Comparison of ENCODE assay signal across 24 mouse cellular contexts in genomic region chr11:74991290-74991689, GRCm38 (mm10).
A peak's percentile ranks its signal among the peaks of the same experiment; 100 is the strongest.
DNase-seq lines count a peak whose midpoint lies in the region; ATAC-seq and TF ChIP-seq lines count a peak whose summit lies in the region.
"Had no signal": no experiment of that assay in that cellular context is flagged by ENCODE, and none has a peak within 500 bp of the region (broad histone marks: within the 10 kb centered on the region; RNA-seq: fewer than 3 reads in every experiment).

No protein-coding gene starts in this region.

- dilution Hi-C loops in CH12.LX (cut with MboI; ENCODE audit: extremely low pct_ligation_motif_present, extremely low pct_unique_long_range_greater_than_20kb, low sequenced_read_pairs) = no loop called here

- no peak overlapping the region for H3K4me3 ChIP-seq in heart, adult 2 months
- H3K4me3 ChIP-seq in kidney, embryonic 15.5 days (replicated peaks) = no peak overlapping the region
- H3K4me3 ChIP-seq in CH12.LX (replicated peaks in 1 of 3; ENCODE audit: low read depth in 2 of 3, low read length in 2 of 3, poor library complexity in 1 of 3) = no peak overlapping the region
- no peak overlapping the region for H3K4me3 ChIP-seq in embryonic fibroblast, embryonic 13.5 days (ENCODE audit: insufficient read depth, low read length)
- H3K4me3 ChIP-seq: forebrain, embryonic 10.5 days; forebrain, embryonic 15.5 days; heart, embryonic 15.5 days; hindbrain, embryonic 12.5 days; limb, embryonic 12.5 days; liver, embryonic 15.5 days; lung, embryonic 15.5 days; neural tube, embryonic 13.5 days had no signal

- no peak for TF ChIP-seq EP300 in heart, adult 2 months (IDR thresholded peaks at IDR 0.05; ENCODE audit: insufficient read depth, low read depth, low read length)
- no peak for TF ChIP-seq EP300 in CH12.LX (IDR thresholded peaks at IDR 0.05; ENCODE audit: low read length)

- TF ChIP-seq POLR2A in heart, adult 2 months (IDR thresholded peaks at IDR 0.05; ENCODE audit: insufficient read depth, low read depth, low read length) = no peak
- no peak for TF ChIP-seq POLR2A in CH12.LX (IDR thresholded peaks at IDR 0.05; ENCODE audit: low read depth, low read length)
- TF ChIP-seq POLR2A in embryonic fibroblast, embryonic 13.5 days (IDR thresholded peaks at IDR 0.05; ENCODE audit: low read depth, low read length) = no peak

- peak overlapping the region; percentile 42 for H3K27ac ChIP-seq in heart, adult 2 months
- peak overlapping the region; percentile 88 for H3K27ac ChIP-seq in kidney, embryonic 15.5 days
- no peak overlapping the region for H3K27ac ChIP-seq in CH12.LX (ENCODE audit: insufficient read depth, low read depth)
- H3K27ac ChIP-seq in embryonic fibroblast, embryonic 13.5 days (ENCODE audit: insufficient read depth, low read length) = peak overlapping the region; percentile 83
- H3K27ac ChIP-seq: forebrain, embryonic 10.5 days; forebrain, embryonic 15.5 days; heart, embryonic 15.5 days; hindbrain, embryonic 12.5 days; limb, embryonic 12.5 days; liver, embryonic 15.5 days; lung, embryonic 15.5 days; neural tube, embryonic 13.5 days; stomach, postnatal 0 days had no signal

- peaks cover 26% of the 10 kb centered on the region for H3K36me3 ChIP-seq in heart, adult 2 months (ENCODE audit: control insufficient read depth, insufficient read depth, low read length)
- peaks cover 22% of the 10 kb centered on the region for H3K36me3 ChIP-seq in kidney, embryonic 15.5 days
- H3K36me3 ChIP-seq in CH12.LX (replicated peaks in 1 of 2; ENCODE audit: control insufficient read depth in 1 of 2, insufficient read depth in 1 of 2, low read length in 1 of 2) = peaks cover 8 to 35% of the 10 kb centered on the region in 2 experiments
- H3K36me3 ChIP-seq: lung, embryonic 15.5 days had no signal

- H3K9me3 ChIP-seq in kidney, embryonic 15.5 days (replicated peaks) = no peaks in the 10 kb centered on the region
- H3K9me3 ChIP-seq in CH12.LX (replicated peaks; ENCODE audit: low read length) = no peaks in the 10 kb centered on the region
- H3K9me3 ChIP-seq: forebrain, embryonic 10.5 days; forebrain, embryonic 15.5 days; heart, embryonic 15.5 days; hindbrain, embryonic 12.5 days; limb, embryonic 12.5 days; liver, embryonic 15.5 days; lung, embryonic 15.5 days; neural tube, embryonic 13.5 days had no signal

- H3K4me1 ChIP-seq in heart, adult 2 months (ENCODE audit: control insufficient read depth, insufficient read depth, low read length) = peaks cover 21% of the 10 kb centered on the region
- peaks cover 35% of the 10 kb centered on the region for H3K4me1 ChIP-seq in kidney, embryonic 15.5 days
- H3K4me1 ChIP-seq in CH12.LX (ENCODE audit: control insufficient read depth in 1 of 2, insufficient read depth in 2 of 2) = peaks cover 20 to 71% of the 10 kb centered on the region in 2 experiments
- peaks cover 27% of the 10 kb centered on the region for H3K4me1 ChIP-seq in embryonic fibroblast, embryonic 13.5 days (ENCODE audit: control insufficient read depth, insufficient read depth, low read length)
- H3K4me1 ChIP-seq: forebrain, embryonic 10.5 days; hindbrain, embryonic 12.5 days; liver, embryonic 15.5 days had no signal

- in situ Hi-C loops in CH12.LX (cut with MboI; ENCODE audit: low pct_ligation_motif_present, low pct_unique_long_range_greater_than_20kb, low sequenced_read_pairs) = loop anchor here (25.0 kb wide), 1 partner anchor 296 kb away; no protein-coding TSS in a partner anchor

- no peak for TF ChIP-seq CTCF in heart, adult 2 months (IDR thresholded peaks at IDR 0.05)
- no peak for TF ChIP-seq CTCF in CH12.LX (conservative IDR thresholded peaks at IDR 0.05 in 1 of 2, IDR thresholded peaks at IDR 0.05 in 1 of 2; ENCODE audit: low read depth in 2 of 2, low read length in 2 of 2)
- no peak for TF ChIP-seq CTCF in embryonic fibroblast, embryonic 13.5 days (IDR thresholded peaks at IDR 0.05; ENCODE audit: borderline replicate concordance, insufficient read depth, low read length)

- H3K4me2 ChIP-seq in kidney, embryonic 15.5 days = no peak overlapping the region
- no peak overlapping the region for H3K4me2 ChIP-seq in CH12.LX (ENCODE audit: insufficient read depth, low read depth, poor library complexity, severe bottlenecking)
- H3K4me2 ChIP-seq: forebrain, embryonic 15.5 days; heart, embryonic 15.5 days; hindbrain, embryonic 12.5 days; limb, embryonic 12.5 days; liver, embryonic 15.5 days; lung, embryonic 15.5 days; midbrain, embryonic 11.5 days; neural tube, embryonic 13.5 days had no signal

- intact Hi-C loops in heart, adult 2 months (cut with DNase I) = loop anchor here (5.0 kb wide), 2 partner anchors 41 to 91 kb away; no protein-coding TSS in a partner anchor

- H3K9ac ChIP-seq in heart, adult 2 months (ENCODE audit: low read depth, low read length) = no peak overlapping the region
- H3K9ac ChIP-seq in kidney, embryonic 15.5 days = no peak overlapping the region
- H3K9ac ChIP-seq in CH12.LX (ENCODE audit: insufficient read depth, low read depth) = no peak overlapping the region
- H3K9ac ChIP-seq: forebrain, embryonic 15.5 days; heart, embryonic 15.5 days; hindbrain, embryonic 12.5 days; limb, embryonic 12.5 days; liver, embryonic 15.5 days; lung, embryonic 15.5 days; neural tube, embryonic 13.5 days had no signal

- ATAC-seq in kidney, embryonic 15.5 days (replicated peaks; ENCODE audit: low FRiP score) = no peak
- ATAC-seq: forebrain, embryonic 15.5 days had no signal

- H3K27me3 ChIP-seq in heart, adult 2 months (ENCODE audit: control insufficient read depth, insufficient read depth, low read length) = no peaks in the 10 kb centered on the region
- no peaks in the 10 kb centered on the region for H3K27me3 ChIP-seq in kidney, embryonic 15.5 days
- H3K27me3 ChIP-seq in CH12.LX (replicated peaks) = no peaks in the 10 kb centered on the region
- H3K27me3 ChIP-seq: forebrain, embryonic 15.5 days; heart, embryonic 15.5 days; hindbrain, embryonic 12.5 days; limb, embryonic 12.5 days; liver, embryonic 15.5 days; lung, embryonic 15.5 days; neural tube, embryonic 13.5 days had no signal

- TF ChIP-seq RAD21 in CH12.LX (IDR thresholded peaks at IDR 0.05; ENCODE audit: low read depth, low read length) = no peak

- 77% methylated on average over 1 of the region's 1 CpGs for WGBS in heart, adult 2 months
- WGBS in kidney, embryonic 15.5 days = 67% methylated on average over 1 of the region's 1 CpGs

- no peaks in the 10 kb centered on the region for H3K79me2 ChIP-seq in heart, adult 2 months (replicated peaks; ENCODE audit: control insufficient read depth, insufficient read depth, low read length)
- no peaks in the 10 kb centered on the region for H3K79me2 ChIP-seq in CH12.LX (replicated peaks; ENCODE audit: control insufficient read depth, extremely low read depth, insufficient read depth, poor library complexity, severe bottlenecking)

- DNase-seq in heart, adult 2 months = no peak
- DNase-seq in heart, adult 9 months (ENCODE audit: low spot score in 2 of 2) = no peak
- DNase-seq in kidney, postnatal 36 days = no peak
- DNase-seq in CH12.LX (ENCODE audit: extremely low read depth) = no peak
- DNase-seq in urinary bladder, postnatal 4 days (ENCODE audit: low spot score in 2 of 2) = no peak
- DNase-seq: cerebellum, adult 8-10 months; cerebellum, postnatal 25 days; kidney, adult 11 months; layer of hippocampus, adult 9-11 months; right cerebral cortex, postnatal 4 days; thymus, adult 18-20 months; thymus, postnatal 25 days had no signal

TF ChIP-seq in CH12.LX, 34 proteins besides CTCF, POLR2A, EP300 and RAD21:
- no peak for TF ChIP-seq BHLHE40 (IDR thresholded peaks at IDR 0.05; ENCODE audit: low read depth, low read length)
- TF ChIP-seq MXI1 (IDR thresholded peaks at IDR 0.05; ENCODE audit: low read depth, low read length) = no peak
- peak; percentile 81 for TF ChIP-seq MAFK (IDR thresholded peaks at IDR 0.05; ENCODE audit: insufficient replicate concordance, low read length)
- TF ChIP-seq NRF1 (IDR thresholded peaks at IDR 0.05; ENCODE audit: low read depth, low read length) = no peak
TF ChIP-seq in CH12.LX: peak in this region for 1.
